Mouse (Mus musculus): ENCODE results near the gene Sgo1.
"Not testable (repeated sequence)": the region's sequence is repeated elsewhere in the genome, so short reads cannot be mapped to it uniquely, and the experiment has no call there.

Gene Sgo1

DNA sequence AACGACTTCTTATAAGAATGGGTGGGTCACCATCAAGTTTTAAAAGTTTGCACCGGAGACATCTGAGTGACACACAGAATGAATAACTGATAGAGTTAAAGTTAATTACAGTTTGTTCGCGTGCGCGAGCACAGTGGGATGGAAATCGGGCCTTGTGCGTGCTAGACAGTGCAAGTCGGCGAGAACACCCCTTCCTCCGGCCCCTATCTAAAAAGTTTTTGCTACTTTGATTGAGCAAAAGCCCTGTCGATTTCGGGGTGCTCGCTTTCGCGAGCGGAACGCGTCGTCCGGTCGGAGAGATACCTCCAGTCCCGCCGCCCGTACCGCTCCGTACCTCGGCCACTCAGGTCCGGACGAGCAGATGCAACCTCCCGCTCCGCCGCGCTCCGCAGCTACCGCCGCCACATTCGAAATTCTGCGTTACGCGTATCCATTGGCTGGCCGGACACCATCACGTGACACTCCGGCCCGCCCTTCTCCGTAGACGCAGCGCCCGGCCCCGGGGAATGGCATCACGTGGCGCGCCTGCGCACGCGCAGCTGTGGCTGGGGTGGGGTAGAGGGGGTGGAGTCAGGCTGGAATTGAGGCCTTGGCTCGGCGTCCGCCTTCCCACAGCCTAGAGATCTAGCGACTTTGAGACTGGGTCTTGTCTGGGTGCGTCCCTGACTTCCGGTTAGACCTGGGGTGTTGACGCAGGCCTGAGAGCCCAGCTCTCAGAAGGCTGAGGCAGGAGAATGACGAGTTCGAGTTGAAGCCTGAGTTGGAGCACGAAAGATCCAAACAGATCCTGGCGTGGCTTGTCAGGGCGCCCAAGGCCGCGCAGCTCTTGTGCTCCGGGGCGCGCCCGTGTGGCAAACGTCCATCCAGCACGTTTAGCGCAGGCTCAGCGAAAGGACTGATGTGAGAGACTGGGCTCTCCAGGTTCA lies at the start of gene Sgo1:
Sgo1 (minus strand) TSS at position 457 of the 926 bp plus-strand sequence.
- DNase-seq: peak; percentile 98

DNA sequence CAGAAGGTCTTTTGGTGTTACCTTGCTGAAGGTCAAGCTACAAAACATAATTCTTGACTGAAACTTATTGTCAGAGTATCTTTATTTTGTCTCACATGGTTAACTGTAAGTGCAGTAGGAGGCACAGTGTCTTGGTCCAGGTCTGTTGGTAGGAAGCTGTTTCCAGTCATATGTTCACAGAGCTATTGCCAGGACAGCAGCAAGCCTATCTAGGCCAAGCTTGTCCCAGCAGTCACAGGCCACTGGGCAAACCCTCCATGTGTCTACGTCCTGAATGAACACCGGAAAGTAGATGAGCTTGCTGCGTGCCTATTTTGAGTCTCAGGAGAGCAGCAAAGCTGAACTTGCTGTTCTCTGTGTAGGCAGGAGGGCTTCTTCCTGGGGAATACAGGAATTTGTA lies 29.8 kb upstream of the Sgo1 start:
- not testable (repeated sequence) for DNase-seq

GRCm38 (mm10) chr17:53718474-53718873 lies 29.3 kb upstream of the Sgo1 start:
- DNase-seq: no peak

- DNase-seq: not testable (repeated sequence)
Observed at GRCm38 (mm10) chr17:53715161-53715560, 26.0 kb upstream of the Sgo1 start.

DNA sequence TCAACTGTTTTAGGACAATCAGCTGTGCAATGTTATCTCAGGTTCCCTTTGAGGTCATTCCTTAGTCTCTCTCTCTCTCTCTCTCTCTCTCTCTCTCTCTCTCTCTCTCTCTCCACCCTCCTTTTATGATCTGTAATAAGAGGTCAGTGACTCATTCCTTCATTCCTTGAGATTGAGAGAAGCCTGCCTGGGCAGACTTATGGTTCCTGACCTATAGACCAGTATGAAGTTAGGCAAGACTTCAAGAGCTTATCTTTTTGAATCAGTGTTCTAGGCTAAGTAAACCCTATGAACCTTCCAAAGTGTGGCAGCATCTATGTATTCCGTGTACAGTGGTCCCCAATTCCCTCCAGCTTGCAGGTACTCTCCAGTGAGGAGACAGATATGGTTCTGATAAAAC lies 25.3 kb upstream of the Sgo1 start:
- DNase-seq: no peak

- not testable (repeated sequence) for DNase-seq
Observed at GRCm38 (mm10) chr17:53697521-53697920, 8.4 kb upstream of the Sgo1 start.

- DNase-seq: peak; percentile 26
Observed at GRCm38 (mm10) chr17:53694039-53694438, 4.9 kb upstream of the Sgo1 start.

- no peak for DNase-seq
Observed at GRCm38 (mm10) chr17:53689946-53690345, 813 bp upstream of the Sgo1 start.

DNA sequence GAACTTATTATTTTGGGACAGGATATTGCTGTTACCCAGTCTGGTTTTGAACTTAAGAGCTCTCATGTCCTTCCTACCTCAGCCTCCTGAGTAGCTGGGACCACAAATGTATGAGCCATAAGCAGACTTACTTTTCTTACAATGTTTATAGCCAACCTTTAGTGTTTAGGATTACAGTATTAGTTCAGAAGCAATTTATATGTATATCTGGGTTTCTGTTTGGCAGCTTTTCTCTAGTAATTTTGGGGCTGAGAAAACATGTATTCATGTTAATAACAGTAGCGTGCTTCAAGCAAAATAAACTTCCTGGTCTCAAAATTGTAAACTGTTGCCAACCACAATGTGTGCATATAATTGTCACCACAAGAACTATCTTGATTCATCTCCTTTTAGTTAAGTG lies 812 bp downstream of the Sgo1 start:
- no peak for DNase-seq

GRCm38 (mm10) chr17:53678716-53679115 lies 10.4 kb downstream of the Sgo1 start:
- DNase-seq: no peak

DNA sequence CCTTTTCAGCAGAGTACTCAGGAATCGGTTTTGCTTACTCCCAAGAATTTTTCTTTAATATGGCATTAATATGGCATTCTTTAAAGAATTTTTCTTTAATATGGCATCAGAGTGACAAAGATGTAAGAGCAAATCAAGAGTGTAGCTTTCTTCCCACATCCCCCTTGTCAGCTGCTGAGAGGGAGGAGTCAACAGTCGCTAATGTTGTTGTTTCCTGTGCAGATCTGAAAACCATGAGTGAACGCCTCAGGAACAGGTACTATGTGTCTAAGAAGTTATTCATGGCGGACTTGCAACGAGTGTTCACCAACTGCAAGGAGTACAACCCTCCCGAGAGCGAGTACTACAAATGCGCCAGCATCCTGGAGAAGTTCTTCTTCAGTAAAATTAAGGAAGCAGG lies 18.7 kb downstream of the Sgo1 start:
- no peak for DNase-seq

DNA sequence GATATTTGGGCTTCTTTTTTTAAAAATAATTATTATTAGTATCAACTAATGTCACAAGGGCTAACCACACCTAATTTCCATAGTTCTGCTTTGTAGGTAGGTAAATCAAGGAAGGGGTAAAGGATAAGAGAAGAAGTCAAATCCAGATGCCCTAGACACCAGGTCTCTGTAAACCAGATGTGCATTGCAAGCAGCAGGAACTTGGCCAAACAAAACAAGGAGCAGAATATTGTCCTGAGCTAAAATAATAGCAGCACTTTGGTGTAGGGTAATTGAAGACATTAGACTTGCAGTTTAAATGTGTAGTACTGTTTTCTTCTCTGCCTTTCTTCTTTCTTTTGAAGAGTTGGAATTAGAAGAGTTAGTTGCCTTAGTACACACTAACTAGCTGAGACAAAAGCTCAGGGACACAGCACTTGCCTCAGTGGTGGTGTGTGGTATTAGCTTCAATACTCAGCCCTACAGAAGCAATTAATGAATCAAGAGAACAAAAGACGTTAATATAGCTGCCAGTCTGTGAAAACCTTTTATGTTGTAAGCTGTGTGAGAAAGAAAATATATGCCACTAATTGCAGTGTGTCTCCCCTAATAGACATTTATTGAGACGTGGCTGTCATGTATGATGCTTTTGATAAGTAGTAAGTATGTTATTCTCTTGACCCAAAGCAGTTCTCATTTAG lies 24.3 kb downstream of the Sgo1 start:
- no peak for DNase-seq

DNA sequence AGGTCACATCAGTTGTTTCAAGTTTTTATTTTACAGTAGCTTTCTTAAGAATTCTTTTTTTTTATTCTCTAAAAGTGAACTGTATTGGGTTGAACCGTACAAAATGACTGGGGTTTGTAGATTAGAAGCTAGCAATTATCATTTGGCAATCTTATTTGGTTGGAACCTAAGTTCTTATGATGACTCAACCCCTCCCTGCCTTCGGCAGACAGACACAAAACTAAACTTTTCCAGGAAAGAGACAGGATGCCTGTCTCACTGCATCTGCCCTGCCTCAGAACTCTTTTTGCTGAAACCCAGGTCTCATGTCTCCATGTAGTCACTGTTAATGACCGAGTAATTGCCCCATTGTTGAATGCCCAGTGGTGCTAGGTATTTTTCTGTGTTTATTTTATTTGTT lies 24.9 kb downstream of the Sgo1 start:
- no peak for DNase-seq

GRCm38 (mm10) chr17:53661056-53661840 lies 27.9 kb downstream of the Sgo1 start:
- DNase-seq: no peak

GRCm38 (mm10) chr17:53659738-53660137 lies 29.4 kb downstream of the Sgo1 start:
- no peak for DNase-seq

DNA sequence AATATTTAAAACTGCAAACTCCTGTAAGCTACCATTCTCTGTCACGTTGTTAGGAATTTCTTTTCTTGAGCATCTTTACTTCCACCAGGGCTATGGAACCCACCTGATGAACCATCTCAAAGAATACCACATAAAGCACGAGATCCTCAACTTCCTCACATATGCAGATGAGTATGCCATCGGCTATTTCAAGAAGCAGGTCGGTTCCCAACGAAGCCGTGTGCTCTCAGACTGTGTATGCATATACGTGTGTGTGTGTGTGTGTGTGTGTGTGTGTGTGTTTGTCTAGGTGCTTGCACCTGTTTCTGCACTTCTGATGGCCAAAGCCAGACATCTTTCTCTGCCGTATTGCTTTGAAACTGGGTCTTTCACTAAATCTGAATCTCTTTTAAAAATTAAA lies 29.9 kb downstream of the Sgo1 start:
- no peak for DNase-seq

DNA sequence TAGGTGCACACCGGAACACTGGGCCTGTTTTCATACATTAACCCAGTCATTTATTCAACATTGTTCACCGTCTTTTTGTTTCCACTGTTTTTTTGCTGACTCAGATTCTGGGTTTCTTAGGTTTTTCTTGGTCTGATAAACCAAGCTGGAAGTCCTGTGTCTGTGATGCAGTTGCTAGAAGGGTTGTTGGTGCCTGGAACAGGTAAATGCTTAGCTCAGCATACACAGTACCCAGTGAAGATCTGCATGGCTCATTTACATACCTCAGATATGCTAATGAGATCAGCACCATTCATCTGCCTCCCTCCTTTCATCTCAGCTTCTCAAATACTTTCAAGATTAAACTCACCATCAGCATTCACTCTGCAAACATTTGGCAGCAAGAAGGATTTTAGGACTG lies 30.5 kb downstream of the Sgo1 start:
- DNase-seq: no peak

DNA sequence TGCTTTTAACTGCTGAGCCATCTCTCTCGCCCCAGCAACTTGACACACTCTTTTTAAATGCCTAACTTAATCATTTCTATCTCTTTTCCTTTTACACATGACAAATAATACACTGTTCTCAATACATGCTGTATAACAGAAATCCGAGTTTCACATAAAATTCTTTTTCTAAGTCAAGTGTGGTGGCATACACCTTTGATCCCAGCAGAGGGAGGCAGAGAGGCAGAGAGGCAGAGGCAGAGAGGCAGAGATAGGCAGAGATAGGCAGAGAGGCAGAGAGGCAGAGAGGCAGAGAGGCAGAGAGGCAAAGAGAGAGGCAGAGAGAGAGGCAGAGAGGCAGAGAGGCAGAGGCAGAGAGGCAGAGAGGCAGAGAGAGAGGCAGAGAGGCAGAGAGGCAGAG lies 31.7 kb downstream of the Sgo1 start:
- peak; percentile 34 for DNase-seq

GRCm38 (mm10) chr17:53656369-53656860 lies 32.7 kb downstream of the Sgo1 start:
- DNase-seq: no peak

DNA sequence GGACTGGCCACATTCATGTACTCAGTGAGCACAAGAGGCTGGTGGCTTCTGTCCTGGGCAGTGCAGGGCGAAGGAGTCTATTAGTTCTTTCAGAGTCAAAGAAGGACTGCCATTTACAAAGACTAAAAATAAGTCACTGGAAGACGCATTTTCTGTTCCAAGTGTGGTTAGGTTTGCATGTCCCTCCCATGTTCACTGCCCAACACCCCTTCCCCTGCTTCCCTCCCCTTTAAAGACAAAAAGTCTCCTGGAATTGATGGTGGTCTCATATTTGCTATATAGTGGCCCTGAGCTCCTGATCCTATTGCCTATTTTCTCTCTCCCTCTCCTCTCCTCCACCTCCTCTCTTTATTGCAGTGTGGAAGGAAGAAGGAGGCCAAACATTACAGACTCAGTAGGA lies 33.2 kb downstream of the Sgo1 start:
- DNase-seq: no peak

- DNase-seq: no peak
Observed at GRCm38 (mm10) chr17:53655081-53655480, 34.1 kb downstream of the Sgo1 start.

- DNase-seq: no peak
Observed at GRCm38 (mm10) chr17:53654596-53654995, 34.5 kb downstream of the Sgo1 start.

DNA sequence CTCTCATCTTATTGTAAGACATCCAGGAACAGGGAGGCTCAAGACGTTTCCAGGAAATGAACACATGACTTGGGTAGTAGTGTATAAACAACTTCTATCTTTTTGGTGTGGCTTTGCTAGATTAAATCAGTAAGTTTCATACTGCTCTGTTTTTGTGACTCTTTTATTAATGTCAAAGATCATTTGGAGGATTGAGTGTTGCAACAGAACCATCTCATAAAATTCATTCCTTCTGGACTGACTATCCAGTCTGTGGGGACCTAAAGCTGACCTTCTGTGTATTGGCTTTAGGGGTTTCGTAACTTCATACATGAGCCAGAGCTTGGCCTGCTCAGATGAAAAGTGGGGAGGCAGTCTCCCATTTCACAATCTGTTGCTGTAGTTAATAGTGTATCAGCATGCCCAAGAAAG lies 38.9 kb downstream of the Sgo1 start:
- no peak for DNase-seq
